Comparison of ENCODE assay signal across 1 mouse cellular context in the genomic region with DNA sequence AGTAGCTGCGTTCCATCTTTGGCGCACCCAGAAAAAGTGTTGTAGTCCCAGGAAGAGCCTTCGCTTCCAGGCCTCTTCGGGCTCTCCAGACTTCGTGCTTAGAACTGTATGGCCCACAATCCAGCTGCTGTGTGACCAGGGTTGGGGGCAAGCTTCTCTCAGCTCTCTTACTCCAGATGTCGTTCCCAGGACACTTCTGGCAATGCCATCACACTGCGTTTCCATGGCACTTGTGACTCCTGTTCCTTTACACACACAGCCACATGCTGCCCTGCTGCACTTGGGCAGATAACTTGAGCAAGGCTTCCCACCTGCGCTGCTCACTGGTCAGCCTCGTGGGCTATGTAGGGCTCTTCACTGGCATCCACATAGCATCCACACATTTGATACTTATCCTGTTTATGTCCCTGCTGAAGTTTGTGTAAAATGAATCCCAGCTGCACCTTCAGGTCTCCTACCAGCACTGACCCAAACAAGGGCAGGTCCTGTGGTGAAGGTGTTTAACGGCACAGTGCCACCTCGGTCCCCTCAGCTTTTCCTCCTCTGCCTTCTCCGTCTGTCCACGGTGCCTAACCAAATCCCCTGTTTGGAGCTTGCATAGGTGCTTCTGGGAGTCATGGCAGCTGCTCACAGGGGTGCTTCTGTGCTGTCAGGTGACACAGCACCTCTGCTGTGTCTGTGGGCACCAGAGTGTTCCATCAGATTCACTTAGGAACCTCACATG.
TF ChIP-seq lines count a peak whose summit lies in the region.

No protein-coding gene starts in this region.

TF ChIP-seq in CH12.LX, 34 proteins besides CTCF, POLR2A, EP300 and RAD21 (continued from another document):
- TF ChIP-seq ZNF384 (IDR thresholded peaks at IDR 0.05; ENCODE audit: low read depth, low read length) (no peak), UBTF (IDR thresholded peaks at IDR 0.05; ENCODE audit: low read depth, low read length) (no peak), MAZ (IDR thresholded peaks at IDR 0.05; ENCODE audit: low read depth, low read length) (no peak), NELFE (IDR thresholded peaks at IDR 0.05; ENCODE audit: low read depth, low read length) (no peak), USF2 (conservative IDR thresholded peaks at IDR 0.05; ENCODE audit: low read depth, low read length) (no peak), NRF1 (IDR thresholded peaks at IDR 0.05; ENCODE audit: low read depth, low read length) (no peak), SMC3 (IDR thresholded peaks at IDR 0.05; ENCODE audit: low read depth, low read length) (no peak), ZKSCAN1 (IDR thresholded peaks at IDR 0.05; ENCODE audit: borderline replicate concordance, low read depth, low read length) (no peak), ETS1 (conservative IDR thresholded peaks at IDR 0.05; ENCODE audit: low read depth, low read length) (no peak), SIN3A (IDR thresholded peaks at IDR 0.05; ENCODE audit: low read length) (no peak), IRF4 (IDR thresholded peaks at IDR 0.05; ENCODE audit: low read depth, low read length) (no peak), ELF1 (IDR thresholded peaks at IDR 0.05; ENCODE audit: low read depth, low read length) (no peak), E2F4 (IDR thresholded peaks at IDR 0.05; ENCODE audit: insufficient replicate concordance, low read depth, low read length) (no peak), JUN (IDR thresholded peaks at IDR 0.05; ENCODE audit: insufficient read depth, low read depth, low read length) (no peak), ZMIZ1 (IDR thresholded peaks at IDR 0.05; ENCODE audit: low read depth, low read length) (no peak), HCFC1 (IDR thresholded peaks at IDR 0.05; ENCODE audit: low read depth, low read length) (no peak), MYC (IDR thresholded peaks at IDR 0.05; ENCODE audit: low read depth, low read length) (no peak), USF1 (IDR thresholded peaks at IDR 0.05; ENCODE audit: low read depth, low read length) (no peak)
